Mouse (Mus musculus) sigmoid colon, adult 10 weeks (tissue): ENCODE measurements around the gene Sgsh. TPM values are rescaled to one million over a fixed set of nuclear protein-coding genes. Genes with fewer than 3 reads are reported as not detected.

Experiments
- polyA plus RNA-seq: library from polyadenylated mRNA; stranded (reverse); fragments of 350-450 nt; fragmentation: Illumina TruSeq; extraction: RNeasy Lipid Tissue Mini Kit (QIAGEN cat#74804); gene quantifications from one replicate; pipeline ENCODE4 v1.2.3, GENCODE M21; 2014; ENCODE audit warnings: low read depth, low replicate concordance

Sgsh gene
- 2.1 TPM for polyA plus RNA-seq

DNA sequence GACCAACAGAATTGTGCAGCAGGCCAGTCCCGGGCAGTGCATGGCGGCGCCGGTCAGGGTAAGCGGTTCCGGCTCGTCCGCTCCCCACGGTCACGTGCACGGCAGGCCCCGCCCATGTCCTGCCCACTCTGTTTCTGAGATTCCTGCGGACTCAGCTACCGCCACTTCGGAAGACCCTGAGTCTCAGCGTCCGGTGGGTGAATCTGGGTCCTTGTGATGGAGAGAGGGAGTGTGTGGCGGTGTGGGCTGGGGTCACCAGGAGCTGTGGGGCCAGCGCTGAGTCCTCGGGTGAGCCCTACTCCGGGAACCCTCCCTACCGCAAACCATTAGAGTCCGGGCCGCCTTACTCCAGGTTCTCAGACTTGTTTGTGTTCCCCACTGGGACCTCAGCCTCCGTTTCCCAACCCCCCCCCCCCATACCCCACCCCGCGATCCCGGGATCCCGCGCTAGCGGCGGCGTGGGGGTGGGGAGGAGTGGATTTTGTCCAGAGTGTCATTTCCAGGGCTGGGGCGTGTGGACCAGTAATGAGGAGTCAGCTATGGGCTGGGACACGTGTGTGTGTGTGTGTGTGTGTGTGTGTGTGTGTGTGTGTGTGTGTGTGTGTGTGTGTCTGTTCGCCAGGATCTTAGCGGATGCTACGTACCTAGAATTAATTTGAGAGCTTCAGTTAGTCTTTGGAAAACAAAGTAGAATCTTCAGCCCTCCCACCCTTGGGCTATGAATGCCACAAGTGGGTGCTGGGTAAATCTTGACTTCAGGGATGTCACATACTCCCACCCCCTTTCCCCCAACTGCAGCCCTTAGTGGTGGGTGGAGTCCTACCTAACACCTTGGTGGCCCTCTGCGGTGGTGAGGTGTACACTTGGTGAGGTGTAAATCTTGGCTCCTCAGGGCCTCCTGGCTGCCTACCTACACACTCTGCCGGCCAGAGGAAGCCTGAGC lies at the start of gene Sgsh, which contains the start of gene Slc26a11:
Sgsh (minus strand) TSS at position 94 of the 943 bp plus-strand sequence.
Slc26a11 (plus strand) TSS at position 115 of the 943 bp plus-strand sequence.

DNA sequence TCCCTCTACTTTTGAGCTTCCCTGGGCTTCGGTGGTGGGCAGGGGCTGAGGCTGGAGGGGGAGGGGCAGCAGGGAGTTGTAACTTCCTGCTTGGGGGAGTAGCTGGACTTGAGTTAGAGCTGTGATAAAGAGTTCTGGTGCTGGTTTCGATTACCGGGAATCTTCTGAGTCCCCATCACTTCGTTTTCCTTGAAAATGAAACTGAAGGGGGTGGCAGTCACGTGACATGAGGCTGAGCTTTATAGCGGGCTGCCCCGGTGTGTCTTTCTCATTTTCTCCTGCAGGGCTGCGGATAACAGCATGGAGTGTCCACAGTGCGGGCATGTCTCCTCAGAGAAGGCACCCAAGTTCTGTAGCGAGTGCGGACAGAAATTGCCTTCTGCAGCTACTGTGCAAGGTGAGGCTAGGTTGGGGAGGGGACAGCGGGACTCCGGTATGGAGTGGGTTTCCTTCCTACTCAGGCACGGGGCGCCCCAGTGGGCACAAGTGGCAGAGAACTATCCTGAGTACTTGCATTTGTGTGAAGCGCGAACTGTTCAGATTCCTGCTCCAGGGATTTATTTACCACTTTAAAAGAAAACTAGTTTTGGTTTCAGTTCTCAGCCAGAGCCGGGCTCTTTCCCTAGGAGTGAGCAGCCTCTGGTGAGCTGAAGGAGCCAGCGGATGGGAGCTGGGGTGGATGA lies 37.6 kb upstream of the Sgsh start, which contains the start of gene Rnf213:
Rnf213 (plus strand) TSS at position 301 of the 683 bp plus-strand sequence.

DNA sequence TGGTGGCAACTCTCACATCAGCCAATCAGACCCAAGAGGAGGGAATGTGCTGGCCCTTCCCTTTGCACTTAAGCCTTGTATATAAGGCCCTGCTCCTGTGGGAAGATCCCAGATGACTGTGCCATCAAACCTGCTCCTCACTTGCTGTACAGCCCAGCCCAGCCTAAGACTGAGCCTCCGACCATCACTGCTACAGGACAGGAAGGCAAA lies 47.8 kb downstream of the Sgsh start, which contains the start of gene Card14:
Card14 (plus strand) TSS at position 111 of the 210 bp plus-strand sequence.

DNA sequence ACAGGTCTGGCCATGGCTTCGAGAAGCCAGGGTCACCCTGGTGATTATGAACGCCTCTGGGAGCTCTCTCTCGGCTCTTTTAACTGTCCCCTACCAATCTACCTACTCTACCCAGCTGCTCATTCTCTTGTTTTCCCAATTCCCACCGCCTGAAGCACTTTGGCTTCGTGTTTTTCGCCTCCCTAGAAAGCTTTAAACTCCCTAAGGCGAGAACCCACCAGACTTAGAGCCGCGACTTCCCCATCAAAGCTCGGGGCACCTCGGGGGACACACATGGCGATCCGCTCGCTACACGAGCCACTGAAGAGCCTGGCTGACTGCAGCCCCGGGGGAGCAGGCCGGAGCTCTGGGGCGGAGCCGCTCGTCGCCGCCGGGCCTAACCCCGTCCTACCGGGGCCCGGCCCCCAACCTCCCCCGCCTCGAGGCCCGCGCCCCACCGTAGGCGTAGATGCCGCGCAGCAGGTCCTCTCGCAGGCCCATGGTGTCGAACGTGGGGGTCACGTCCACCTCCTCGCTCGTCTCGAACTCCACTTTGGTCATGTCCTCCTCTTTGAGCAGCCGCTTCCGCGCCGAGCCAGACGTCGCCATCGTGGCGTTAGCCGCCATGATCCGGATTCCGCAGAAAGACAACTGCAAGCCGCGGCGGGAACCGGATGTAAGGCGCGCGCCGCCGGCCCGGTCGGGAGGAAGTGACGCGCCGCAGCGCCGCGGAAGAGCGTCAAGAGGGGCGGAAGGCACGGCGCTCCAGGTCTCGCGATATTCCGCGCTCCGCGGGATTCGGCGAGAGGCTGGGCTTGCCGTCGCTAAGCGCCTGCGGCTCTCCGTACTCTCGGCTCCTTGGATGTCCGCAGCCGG lies 55.7 kb downstream of the Sgsh start, which contains the start of gene Eif4a3:
Eif4a3 (minus strand) TSS at position 699 of the 855 bp plus-strand sequence.

Other genes starting within 250 kb of the Sgsh start
- 1.7 TPM for gene Tbc1d16, start 127.0 kb downstream of the Sgsh start, polyA plus RNA-seq
- not detected for gene Ccdc40, start 127.0 kb downstream of the Sgsh start, polyA plus RNA-seq
- not detected for gene Gaa, start 87.6 kb downstream of the Sgsh start, polyA plus RNA-seq
- gene Eif4a3, start 55.4 kb downstream of the Sgsh start, polyA plus RNA-seq, result 42.8 TPM
- 0.41 TPM for gene Card14, start 47.8 kb downstream of the Sgsh start, polyA plus RNA-seq
- 2.7 TPM for gene Slc26a11, start within 50 bp of the Sgsh start, polyA plus RNA-seq
- 77.4 TPM for gene Rnf213, start 37.6 kb upstream of the Sgsh start, polyA plus RNA-seq
- 0.50 TPM for gene Endov, start 135.8 kb upstream of the Sgsh start, polyA plus RNA-seq
- gene Nptx1, start 192.2 kb upstream of the Sgsh start, polyA plus RNA-seq, result 0.35 TPM
- gene Rptor, start 247.4 kb upstream of the Sgsh start, polyA plus RNA-seq, result 1.2 TPM